Mouse (Mus musculus) liver, embryonic 16.5 days (tissue): ENCODE measurements at regions not wholly inside any gene's neighbourhood (a gene's known extent, or its start where the extent isn't known, plus 50 kb on each side); places are given as distances from the start of the nearest gene placed in this dataset.

Source experiments
- ATAC-seq: fragments of 200-750 bp; cut with Nextera tagmentation; 2 replicates; pipeline ENCODE4 v1.8.0; 2017; ENCODE audit warnings: low read depth, mild to moderate bottlenecking, moderate number of reproducible peaks, moderate library complexity
- H3K27ac ChIP-seq: fragments of 300-500 bp; sonication (generic); 2 replicates; pipeline ENCODE4 v1.5.1; 2014; ENCODE audit warnings: mild to moderate bottlenecking, low read length
- H3K27me3 ChIP-seq: fragments of 300-500 bp; sonication (generic); 2 replicates; pipeline ENCODE4 v1.6.1; 2014; ENCODE audit warnings: low read depth, low read length, mixed read lengths; ENCODE audit not compliant: control insufficient read depth, insufficient read depth
- H3K36me3 ChIP-seq: fragments of 300-500 bp; sonication (generic); 2 replicates; pipeline ENCODE4 v1.6.1; 2014; ENCODE audit warnings: mild to moderate bottlenecking; ENCODE audit not compliant: control insufficient read depth, insufficient read depth
- H3K4me1 ChIP-seq: fragments of 300-500 bp; sonication (generic); 2 replicates; pipeline ENCODE4 v1.6.1; 2014; ENCODE audit warnings: low read depth, low read length, mixed read lengths; ENCODE audit not compliant: control insufficient read depth
- H3K4me2 ChIP-seq: fragments of 300-500 bp; sonication (generic); 2 replicates; pipeline ENCODE4 v1.6.1; 2014; ENCODE audit warnings: low read depth, low read length, mixed read lengths
- H3K4me3 ChIP-seq: fragments of 300-500 bp; sonication (generic); 2 replicates; pipeline ENCODE4 v1.5.1; 2014; ENCODE audit warnings: low read depth, mild to moderate bottlenecking, low read length
- H3K9ac ChIP-seq: fragments of 300-500 bp; sonication (generic); 2 replicates; pipeline ENCODE4 v1.6.1; 2014; ENCODE audit warnings: low read depth, low read length
- H3K9me3 ChIP-seq: fragments of 300-500 bp; sonication (generic); replicated peaks from 2 replicates; pipeline ENCODE4 v1.6.1; 2016; ENCODE audit warnings: low read length; ENCODE audit not compliant: control insufficient read depth
- WGBS: fragments of 180-500 bp; shearing (Covaris S2); extraction: QIAGEN DNeasy Blood & Tissue Kit; methylation state at CpG from one replicate; pipeline ENCODE4 v1.1.7; 2014; ENCODE audit not compliant: insufficient replicate concordance; 5-methylcytosine and 5-hydroxymethylcytosine counted together

- no peaks in the 10 kb centered on the region for H3K4me1 ChIP-seq
- 25% methylated on average over 23 of the region's 23 CpGs for WGBS
- no peak overlapping the region for H3K4me2 ChIP-seq
- no peaks in the 10 kb centered on the region for H3K9me3 ChIP-seq
- H3K4me3 ChIP-seq: no peak overlapping the region
- no peak overlapping the region for H3K9ac ChIP-seq
- H3K36me3 ChIP-seq: no peaks in the 10 kb centered on the region
- H3K27me3 ChIP-seq: no peaks in the 10 kb centered on the region
- H3K27ac ChIP-seq: no peak overlapping the region
- no peak for ATAC-seq
Measured at GRCm38 (mm10) chr3:34773678-34774425, 123.6 kb downstream of the Sox2 start.

GRCm38 (mm10) chr3:34781770-34782169, 131.6 kb downstream of the Sox2 start:
- H3K36me3 ChIP-seq: no peaks in the 10 kb centered on the region
- no peaks in the 10 kb centered on the region for H3K4me1 ChIP-seq
- H3K4me3 ChIP-seq: no peak overlapping the region
- H3K4me2 ChIP-seq: no peak overlapping the region
- no peaks in the 10 kb centered on the region for H3K27me3 ChIP-seq
- 59% methylated on average over 6 of the region's 6 CpGs for WGBS
- no peaks in the 10 kb centered on the region for H3K9me3 ChIP-seq
- H3K9ac ChIP-seq: no peak overlapping the region
- ATAC-seq: no peak
- no peak overlapping the region for H3K27ac ChIP-seq

DNA sequence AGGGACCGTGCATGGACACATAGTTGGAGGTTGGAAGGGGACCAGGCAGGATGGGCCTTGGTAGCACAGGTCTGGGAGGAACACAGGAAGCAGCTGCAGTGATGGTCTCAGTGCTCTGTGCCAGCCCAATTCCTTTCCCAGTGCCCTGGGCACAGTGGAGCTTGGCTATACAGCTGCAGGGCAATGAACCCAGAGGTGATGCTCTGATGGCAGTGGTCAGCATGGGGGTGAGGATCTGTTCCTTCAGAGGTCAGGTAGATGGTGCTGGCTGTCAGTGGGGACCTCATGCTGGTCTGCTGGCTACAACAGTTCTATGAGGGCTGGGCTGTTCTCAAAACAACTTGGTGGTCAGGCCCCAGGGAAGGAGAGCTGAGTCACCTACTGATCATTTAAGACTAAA, 133.2 kb downstream of the Sox2 start:
- H3K4me1 ChIP-seq: no peaks in the 10 kb centered on the region
- no peak for ATAC-seq
- WGBS: 60% methylated on average over 1 of the region's 1 CpGs

DNA sequence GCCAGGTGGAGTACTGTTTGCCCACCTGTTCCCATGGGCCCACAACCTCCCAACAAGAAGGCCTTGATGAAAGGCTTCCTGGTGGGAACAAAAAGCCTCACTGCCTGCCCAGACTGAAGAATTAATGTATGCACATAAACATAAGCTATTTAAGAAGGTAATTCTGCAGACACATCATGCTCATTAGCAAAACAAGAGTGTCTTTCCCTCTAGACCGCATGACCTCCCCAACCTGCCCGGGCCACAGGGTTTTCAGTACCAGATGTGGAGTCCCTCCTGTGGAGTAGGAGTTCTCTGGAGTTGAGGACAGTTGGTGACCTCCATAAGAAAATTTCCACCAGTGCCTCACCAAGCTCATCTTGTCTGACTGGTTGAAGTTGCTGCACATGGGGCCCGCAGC, 137.0 kb downstream of the Sox2 start:
- H3K4me1 ChIP-seq: no peaks in the 10 kb centered on the region
- H3K27me3 ChIP-seq: no peaks in the 10 kb centered on the region
- no peak overlapping the region for H3K4me2 ChIP-seq
- H3K4me3 ChIP-seq: no peak overlapping the region
- H3K36me3 ChIP-seq: no peaks in the 10 kb centered on the region
- WGBS: 59% methylated on average over 3 of the region's 3 CpGs
- no peak overlapping the region for H3K27ac ChIP-seq
- no peak overlapping the region for H3K9ac ChIP-seq
- H3K9me3 ChIP-seq: no peaks in the 10 kb centered on the region
- no peak for ATAC-seq

More for the DNA sequence above, 133.2 kb downstream of the Sox2 start:
- Histone ChIP-seq H3K4me2 (no peak overlapping the region), H3K27me3 (no peaks in the 10 kb centered on the region), H3K36me3 (no peaks in the 10 kb centered on the region), H3K27ac (no peak overlapping the region), H3K9ac (no peak overlapping the region), H3K9me3 (no peaks in the 10 kb centered on the region), H3K4me3 (no peak overlapping the region)

DNA sequence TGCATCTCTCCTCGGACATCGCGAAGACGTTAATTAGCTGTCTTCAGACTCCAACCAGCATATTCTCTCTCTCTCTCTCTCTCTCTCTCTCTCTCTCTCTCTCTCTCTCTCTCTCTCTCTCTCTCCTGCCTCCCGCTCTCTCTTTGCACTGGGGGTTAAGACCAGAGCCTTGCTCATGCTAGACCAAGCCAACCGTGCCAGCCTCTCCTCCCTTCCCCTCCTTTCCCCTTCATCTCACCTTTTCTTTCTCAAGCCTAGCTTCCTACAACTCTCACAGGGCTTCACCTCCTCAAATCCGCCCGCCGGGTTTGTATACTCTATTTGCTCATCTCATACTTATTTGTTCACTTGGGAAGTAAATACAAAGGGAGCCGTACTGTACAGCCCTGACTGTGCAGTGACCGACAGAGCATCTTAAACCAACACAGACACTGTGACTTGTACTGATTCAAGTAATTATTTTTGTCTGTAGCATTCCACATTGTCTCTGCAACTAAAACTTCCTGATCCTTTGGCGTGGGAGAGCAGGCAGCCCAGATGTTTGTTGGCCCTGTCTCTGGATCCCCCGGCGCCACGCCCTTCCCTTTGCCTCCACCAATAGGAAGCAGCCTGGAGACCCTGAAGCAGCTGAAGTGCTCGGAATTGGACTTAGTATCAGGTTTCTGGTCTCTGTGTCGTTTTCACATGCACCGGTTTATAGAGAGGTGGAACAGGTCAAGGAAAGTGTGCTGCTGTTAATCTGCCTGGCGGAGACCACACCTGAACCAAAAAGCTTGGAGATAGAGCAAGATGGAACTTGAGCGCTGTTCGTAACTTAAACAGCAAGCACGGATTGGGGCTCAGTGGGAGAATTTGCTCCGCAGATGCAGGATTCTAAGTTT, 145.1 kb downstream of the Sox2 start:
- Histone ChIP-seq H3K9ac (no peak overlapping the region), H3K27ac (no peak overlapping the region), H3K9me3 (no peaks in the 10 kb centered on the region), H3K4me1 (no peaks in the 10 kb centered on the region), H3K36me3 (no peaks in the 10 kb centered on the region), H3K4me3 (peak overlapping the region; percentile 2; the same call in 1 of the 2 replicates), H3K4me2 (no peak overlapping the region), H3K27me3 (no peaks in the 10 kb centered on the region; the same call in 1 of the 2 replicates)
- no peak for ATAC-seq
- 24% methylated on average over 23 of the region's 23 CpGs for WGBS

- no peaks in the 10 kb centered on the region for H3K9me3 ChIP-seq
- H3K27ac ChIP-seq: no peak overlapping the region
- no peak overlapping the region for H3K9ac ChIP-seq
- no peaks in the 10 kb centered on the region; the same call in 1 of the 2 replicates for H3K27me3 ChIP-seq
- no peak overlapping the region for H3K4me2 ChIP-seq
- no peak for ATAC-seq
- H3K36me3 ChIP-seq: no peaks in the 10 kb centered on the region
- no peak overlapping the region for H3K4me3 ChIP-seq
- WGBS: 11% methylated on average over 5 of the region's 5 CpGs
- H3K4me1 ChIP-seq: no peaks in the 10 kb centered on the region
Measured at GRCm38 (mm10) chr3:34795984-34796266, 145.7 kb downstream of the Sox2 start.

GRCm38 (mm10) chr3:34808833-34809232, 158.6 kb downstream of the Sox2 start:
- no peak for ATAC-seq
- H3K4me1 ChIP-seq: no peaks in the 10 kb centered on the region
- no peak overlapping the region for H3K27ac ChIP-seq
- H3K4me3 ChIP-seq: no peak overlapping the region
- 14% methylated on average over 6 of the region's 6 CpGs for WGBS
- H3K4me2 ChIP-seq: no peak overlapping the region
- H3K27me3 ChIP-seq: no peaks in the 10 kb centered on the region; the same call in 1 of the 2 replicates
- H3K36me3 ChIP-seq: no peaks in the 10 kb centered on the region
- H3K9me3 ChIP-seq: no peaks in the 10 kb centered on the region
- H3K9ac ChIP-seq: no peak overlapping the region

DNA sequence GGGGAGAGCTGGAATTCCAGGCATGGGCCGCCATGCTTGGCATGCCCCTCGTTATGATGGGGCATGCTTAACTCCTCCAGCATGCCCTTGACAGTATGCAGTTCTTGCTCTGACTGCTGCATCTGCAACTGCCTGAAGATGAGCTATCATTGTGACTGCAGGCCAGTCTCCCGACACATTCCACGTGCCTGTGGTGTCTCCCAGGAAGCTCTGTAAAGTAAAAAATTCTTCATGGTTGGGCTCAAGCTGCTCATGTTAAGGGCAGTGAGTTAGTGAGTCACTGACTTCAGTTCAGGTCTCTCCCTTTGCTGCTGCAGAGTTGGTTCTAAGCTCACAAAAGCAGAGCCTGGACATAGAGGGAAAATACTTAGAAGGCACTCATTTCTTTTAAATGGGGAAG, 161.5 kb downstream of the Sox2 start:
- H3K4me3 ChIP-seq: no peak overlapping the region
- H3K36me3 ChIP-seq: no peaks in the 10 kb centered on the region
- no peaks in the 10 kb centered on the region for H3K4me1 ChIP-seq
- H3K27me3 ChIP-seq: no peaks in the 10 kb centered on the region; the same call in 1 of the 2 replicates
- no peaks in the 10 kb centered on the region for H3K9me3 ChIP-seq
- H3K4me2 ChIP-seq: no peak overlapping the region
- no peak overlapping the region for H3K9ac ChIP-seq
- ATAC-seq: no peak
- no peak overlapping the region for H3K27ac ChIP-seq
- WGBS: 46% methylated on average over 4 of the region's 4 CpGs

GRCm38 (mm10) chr3:34813046-34813625, 162.9 kb downstream of the Sox2 start:
- no peaks in the 10 kb centered on the region for H3K4me1 ChIP-seq
- no peaks in the 10 kb centered on the region; the same call in 1 of the 2 replicates for H3K27me3 ChIP-seq
- no peak overlapping the region for H3K4me2 ChIP-seq
- no peaks in the 10 kb centered on the region for H3K9me3 ChIP-seq
- no peaks in the 10 kb centered on the region for H3K36me3 ChIP-seq
- H3K9ac ChIP-seq: no peak overlapping the region
- ATAC-seq: no peak
- H3K4me3 ChIP-seq: no peak overlapping the region
- 46% methylated on average over 9 of the region's 9 CpGs for WGBS
- no peak overlapping the region for H3K27ac ChIP-seq
